Mouse (Mus musculus): Measurements from ENCODE around the gene Dcaf6.
"Not testable (repeated sequence)": the region's sequence is repeated elsewhere in the genome, so short reads cannot be mapped to it uniquely, and the experiment has no call there.

Gene Dcaf6

DNA sequence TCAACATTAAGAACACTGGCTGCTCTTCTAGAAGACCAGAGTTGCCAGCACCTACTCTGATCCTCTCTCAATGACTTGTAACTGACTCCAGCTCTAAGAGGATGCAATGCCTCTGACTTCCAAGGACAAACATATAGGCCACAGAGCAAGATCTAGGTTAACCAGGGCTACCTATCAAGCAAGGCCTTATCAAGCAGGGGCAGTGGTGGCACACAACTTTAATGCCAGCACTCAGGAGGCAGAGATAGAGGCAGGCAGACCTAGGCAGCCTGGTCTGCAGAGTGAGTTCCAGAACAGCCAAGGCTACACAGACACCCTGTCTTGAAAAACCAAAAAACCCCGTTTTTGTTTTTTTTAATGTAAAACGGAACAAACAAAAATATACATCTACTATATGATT is 34.0 kb downstream of the Dcaf6 start:
- DNase-seq (ENCODE audit: extremely low spot score, low spot score), result no peak

DNA sequence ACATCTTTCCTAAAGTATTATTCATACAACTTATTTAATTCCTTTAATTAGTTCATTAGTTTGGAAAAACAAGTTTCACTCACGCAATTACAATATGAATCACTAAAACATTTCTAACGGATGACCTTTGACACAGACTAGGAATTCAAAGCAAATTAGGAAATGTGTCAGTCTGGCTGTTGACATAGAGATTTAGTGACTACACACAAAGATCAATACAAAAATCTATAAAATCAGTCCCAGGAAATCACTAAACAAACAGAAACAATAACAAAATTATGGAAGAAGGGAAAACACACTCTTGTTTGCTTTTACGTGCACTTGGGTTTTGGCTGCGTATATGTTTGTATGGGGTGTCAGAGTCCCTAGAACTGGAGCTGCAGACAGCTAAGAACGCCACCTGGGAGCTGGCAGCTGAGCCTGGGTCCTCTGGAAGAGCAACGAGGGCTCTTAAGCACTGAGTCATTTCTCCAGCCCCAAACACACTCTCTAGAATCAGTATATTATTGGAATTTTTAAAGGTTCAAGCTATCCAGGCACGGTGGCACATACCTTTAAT is 38.8 kb downstream of the Dcaf6 start:
- no peak for DNase-seq (ENCODE audit: extremely low spot score, low spot score)

DNA sequence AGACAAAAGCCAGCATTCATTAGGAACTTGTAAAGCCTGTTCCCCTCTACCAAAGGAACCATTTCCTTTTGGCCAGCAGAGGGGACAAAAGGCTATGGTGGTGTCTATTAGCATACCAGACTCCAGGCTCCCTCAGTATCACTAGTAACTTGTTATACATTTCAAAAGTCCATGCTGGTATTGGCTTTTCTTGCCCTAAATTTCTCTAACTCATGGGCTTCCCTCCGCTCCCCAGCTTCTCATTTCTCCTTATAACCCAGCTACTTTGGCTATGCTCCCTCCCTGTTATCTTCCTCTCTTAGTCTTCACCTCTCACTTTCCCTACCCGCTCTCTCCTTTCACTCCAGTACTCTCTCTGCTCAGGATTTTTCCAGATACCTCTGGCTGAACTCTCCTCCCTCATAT is 63.9 kb downstream of the Dcaf6 start:
- no peak for DNase-seq (ENCODE audit: extremely low spot score, low spot score)

DNA sequence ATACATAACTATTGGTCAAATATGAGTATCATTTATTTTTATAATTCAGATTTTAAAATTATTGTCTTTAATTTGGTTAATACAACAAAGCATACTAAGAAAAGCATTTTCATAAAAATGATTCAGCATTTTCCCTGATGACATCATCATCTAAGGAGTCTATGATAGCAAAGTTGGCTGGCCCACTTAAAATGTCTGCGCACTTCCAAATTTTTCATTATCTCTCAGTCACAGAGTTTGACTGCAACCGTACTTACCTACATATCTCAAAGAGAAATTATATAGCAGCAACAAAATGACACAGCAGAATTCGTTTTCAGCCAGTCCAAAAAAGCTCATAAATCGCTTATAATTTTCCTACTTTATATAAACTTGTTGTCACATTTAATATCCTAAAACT is 64.3 kb downstream of the Dcaf6 start:
- DNase-seq (ENCODE audit: extremely low spot score, low spot score), result no peak

DNA sequence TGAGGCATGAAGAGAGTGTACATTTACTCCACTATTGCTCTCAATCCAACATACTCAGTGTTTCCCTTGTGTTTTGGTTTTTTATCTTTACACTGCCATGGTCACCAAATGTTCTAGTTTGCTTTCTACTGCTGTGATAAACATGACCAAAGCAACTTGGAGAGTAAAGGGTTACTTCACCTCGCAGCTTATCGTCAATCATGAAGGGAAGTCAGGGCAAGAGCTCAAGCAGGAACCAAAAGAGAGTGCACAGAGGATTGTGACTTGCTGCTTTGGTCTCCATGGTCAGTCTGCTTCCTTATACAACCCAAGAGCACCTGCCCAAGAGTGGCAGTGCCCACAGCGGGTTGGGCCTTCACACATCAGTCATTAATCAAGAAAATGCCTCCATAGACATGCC is 65.4 kb downstream of the Dcaf6 start:
- no peak for DNase-seq (ENCODE audit: extremely low spot score, low spot score)

DNA sequence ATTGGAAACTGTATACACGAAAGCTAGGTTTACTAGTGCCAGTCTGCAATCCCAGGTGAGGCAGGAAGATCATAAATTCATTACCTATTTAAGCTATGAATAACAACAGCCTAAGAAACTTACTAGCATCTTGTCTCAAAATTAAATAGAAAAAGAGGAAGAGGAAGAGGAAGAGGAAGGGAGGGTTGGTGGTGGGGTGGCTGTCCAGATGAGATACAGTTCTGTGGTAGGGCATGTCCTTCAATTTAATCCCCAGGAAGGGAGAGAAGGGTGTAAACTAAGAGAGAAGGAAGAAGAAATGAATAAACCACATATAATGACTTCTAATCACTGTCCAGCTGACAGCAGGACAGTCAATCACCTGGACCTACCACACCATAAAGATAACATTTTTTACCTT is 67.2 kb downstream of the Dcaf6 start:
- no peak for DNase-seq (ENCODE audit: extremely low spot score, low spot score)

DNA sequence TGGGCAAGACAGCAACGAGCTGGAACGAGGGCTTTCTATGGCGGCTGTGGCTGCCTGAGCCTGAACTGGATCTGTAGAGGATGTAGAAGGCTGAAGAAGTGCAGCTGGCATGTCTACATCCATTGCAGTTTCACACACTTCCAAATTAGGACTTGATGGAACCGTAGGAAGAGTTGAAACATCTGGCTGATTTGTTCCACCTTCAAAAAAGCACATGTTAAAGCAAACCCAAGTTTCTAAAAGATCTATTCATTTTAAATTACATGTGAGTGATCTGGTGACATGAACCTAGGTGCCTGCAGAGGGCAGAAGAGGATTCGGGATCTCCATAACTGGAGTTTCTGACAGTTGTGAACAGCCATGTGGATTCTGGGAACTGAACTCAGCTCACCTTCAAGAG is 71.6 kb downstream of the Dcaf6 start:
- DNase-seq (ENCODE audit: extremely low spot score, low spot score), result no peak

DNA sequence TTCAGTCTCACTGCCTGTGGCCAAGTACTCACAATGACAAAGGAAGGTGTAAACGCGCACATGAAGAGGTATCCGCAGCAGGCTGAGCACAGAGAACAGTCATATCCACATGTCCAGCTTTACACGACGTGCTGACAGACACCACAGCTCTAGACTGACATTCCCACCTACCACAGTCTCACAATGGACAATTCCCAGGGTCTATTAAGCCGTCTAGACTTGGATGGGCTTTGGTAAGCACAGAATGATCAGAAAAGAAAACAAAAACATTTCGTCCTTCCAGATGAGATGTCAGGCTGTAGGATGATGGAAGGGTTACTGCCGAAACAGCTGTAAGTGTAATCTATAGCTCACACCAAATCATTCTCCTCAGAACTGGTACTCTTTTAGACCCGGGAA is 73.8 kb downstream of the Dcaf6 start:
- DNase-seq (ENCODE audit: extremely low spot score, low spot score), result no peak

DNA sequence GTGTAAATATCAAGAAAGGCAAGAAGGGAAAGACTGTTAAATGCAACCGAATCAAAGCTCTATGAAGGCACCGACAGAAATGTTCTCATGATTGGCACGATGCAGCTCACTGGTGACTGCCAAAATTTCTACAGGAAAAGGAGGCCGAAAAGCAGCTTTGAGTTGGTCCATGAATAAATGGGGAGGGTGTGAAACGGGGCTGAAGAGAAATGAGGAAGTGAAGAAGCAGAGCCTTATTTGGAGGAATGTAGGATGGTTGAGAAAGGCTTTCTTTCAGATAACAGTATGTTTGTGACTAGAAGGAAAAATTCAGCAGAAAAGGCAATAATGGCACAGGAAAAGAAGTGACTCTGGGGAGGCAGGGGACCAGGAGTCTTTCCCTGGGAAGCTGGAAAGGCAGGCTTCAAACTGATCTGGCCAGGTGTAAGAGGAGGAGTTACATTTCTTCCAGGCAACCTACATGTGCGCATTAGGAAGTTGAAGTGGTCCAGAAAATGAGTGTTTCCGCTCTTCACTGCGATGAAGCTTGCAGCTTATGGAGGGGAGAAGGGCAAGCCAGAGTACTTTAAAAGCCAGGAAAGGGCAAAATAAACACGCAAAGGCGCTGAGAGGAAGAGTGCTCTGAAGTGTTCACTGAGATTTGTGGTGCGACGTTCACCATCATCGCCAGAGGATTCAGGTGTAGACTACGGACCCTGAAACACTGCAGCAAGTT is 74.3 kb downstream of the Dcaf6 start:
- DNase-seq (ENCODE audit: extremely low spot score, low spot score), result no peak

DNA sequence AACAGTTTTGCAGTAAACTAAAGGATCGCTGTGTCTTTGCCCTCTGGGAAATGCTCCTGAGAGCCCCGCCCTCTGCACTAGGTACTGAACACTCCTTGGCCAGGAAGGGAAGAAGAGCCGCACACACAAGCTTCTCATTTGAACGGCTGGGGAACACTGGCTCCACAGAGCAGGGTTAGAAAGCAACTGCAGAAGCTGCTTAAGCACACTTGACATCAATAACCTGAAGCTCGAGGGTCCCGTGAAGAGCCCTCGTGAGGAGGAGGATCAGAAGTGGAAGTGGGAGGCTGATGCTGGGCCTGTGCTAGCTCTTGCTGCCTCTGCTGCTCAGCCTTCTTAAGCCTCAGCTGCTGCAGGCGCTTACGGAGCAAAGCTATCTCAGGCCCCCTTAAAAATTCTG is 86.4 kb downstream of the Dcaf6 start:
- DNase-seq (ENCODE audit: extremely low spot score, low spot score), result no peak

DNA sequence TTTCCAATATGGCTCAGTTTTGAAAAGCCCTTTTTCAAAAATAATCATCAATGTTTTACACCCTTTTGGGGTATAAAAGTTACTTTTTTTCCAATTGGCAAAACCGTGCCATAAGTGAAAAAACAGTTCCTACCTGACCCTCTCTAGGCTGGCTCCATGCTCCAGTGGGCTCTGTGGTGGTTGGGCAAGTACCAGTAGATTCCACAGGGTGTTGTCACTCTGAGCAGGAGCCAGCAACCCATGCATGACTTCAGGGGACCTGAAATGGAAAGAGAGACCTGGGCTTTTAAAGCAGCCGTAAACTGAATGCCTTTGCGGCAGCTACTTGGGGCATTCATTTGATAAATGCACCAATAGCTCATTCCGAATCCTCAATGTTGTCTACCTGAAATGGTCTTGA is 89.3 kb downstream of the Dcaf6 start:
- DNase-seq (ENCODE audit: extremely low spot score, low spot score), result no peak

DNA sequence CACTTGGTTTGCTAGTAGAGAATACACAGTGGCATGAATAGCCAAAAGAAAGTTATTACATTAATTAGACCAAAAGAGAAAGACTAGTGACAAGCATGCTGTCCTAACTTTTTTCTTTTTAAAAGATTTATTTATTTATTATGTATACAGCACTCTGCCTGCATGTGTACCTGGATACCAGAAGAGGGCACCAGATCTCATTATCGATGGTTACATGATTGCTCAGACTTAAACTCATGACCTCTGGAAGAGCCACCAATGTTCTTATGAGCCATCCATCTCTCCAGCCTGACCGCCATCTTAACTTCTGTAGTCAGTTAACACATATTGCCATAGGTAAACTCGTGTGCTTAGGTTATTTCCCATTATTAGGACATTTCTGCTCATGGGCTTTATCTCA is 95.2 kb downstream of the Dcaf6 start:
- DNase-seq (ENCODE audit: extremely low spot score, low spot score), result no peak

DNA sequence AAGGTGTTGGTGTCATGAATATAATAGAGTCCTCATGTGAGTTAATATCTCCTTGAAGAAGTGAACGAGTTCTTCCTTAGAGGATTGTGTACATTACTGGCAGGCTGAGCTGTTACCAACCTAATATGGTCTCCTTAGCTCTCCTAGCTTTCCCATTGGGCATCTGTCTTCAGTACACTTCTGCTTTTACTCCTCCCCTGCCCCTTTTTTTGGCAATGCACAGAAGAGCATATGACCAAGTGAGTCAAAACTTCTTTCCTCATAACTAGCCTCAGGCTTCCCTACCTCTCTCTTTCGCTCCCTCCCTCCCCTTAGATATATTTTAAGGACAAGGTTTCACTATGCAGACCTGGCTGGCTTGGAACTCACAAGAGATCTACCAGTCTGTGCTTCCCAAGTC is 97.0 kb downstream of the Dcaf6 start:
- DNase-seq (ENCODE audit: extremely low spot score, low spot score), result no peak

DNA sequence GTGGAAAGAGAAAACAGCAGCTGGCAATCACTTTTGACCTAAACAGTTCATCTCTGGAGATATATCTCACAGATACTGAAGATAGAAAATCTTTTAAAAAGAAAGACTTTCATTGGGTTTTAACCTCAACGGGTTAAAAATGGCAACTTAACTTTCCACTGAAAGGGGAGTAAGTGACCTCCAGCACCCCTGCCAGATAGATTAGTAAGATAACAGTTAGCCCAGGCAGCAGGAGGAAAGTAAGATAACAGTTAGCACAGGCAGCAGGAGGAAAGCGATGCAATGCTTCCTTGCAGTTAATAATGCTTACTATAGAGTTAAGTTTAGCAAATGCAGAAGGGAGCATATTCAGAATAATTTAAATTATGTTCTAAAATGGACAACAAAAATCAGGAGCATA is 103.9 kb downstream of the Dcaf6 start:
- no peak for DNase-seq (ENCODE audit: extremely low spot score, low spot score)

DNA sequence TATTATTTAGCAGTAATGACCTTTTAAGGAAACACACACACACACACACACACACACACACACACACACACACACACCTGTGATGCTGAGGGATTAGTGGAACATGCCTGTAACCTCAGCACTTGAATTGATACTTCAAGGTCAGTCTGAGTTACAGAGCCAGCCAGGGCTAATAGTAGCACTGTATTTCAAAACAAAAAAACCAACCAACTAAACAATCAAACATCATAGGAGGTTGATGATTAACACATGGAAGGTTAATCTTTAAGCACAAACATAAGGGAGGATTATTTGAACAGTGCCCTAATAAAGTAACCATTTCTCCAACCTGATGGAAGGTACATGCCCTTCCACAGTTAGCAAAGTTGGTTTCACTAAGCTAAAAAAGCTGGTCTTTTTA is 111.6 kb downstream of the Dcaf6 start:
- no peak for DNase-seq (ENCODE audit: extremely low spot score, low spot score)

DNA sequence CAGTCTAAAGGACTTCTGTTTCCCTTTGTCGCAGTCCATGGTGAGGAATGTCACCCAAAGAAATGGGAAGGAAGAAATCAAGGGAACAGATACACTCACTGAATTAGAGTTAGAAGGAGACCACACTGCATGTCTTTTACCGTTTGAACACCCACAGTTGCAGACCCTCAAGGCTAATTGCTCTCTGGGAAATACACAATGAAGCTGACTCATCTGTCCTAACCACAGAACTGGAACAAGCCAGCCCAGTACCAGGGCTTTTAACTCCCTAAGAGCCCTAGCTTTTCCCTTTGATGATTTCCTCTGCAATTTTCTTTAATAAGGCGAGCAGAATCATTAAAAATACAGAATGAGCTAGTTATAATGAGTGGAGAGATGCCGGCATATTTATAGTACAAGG is 115.8 kb downstream of the Dcaf6 start:
- DNase-seq (ENCODE audit: extremely low spot score, low spot score), result no peak

DNA sequence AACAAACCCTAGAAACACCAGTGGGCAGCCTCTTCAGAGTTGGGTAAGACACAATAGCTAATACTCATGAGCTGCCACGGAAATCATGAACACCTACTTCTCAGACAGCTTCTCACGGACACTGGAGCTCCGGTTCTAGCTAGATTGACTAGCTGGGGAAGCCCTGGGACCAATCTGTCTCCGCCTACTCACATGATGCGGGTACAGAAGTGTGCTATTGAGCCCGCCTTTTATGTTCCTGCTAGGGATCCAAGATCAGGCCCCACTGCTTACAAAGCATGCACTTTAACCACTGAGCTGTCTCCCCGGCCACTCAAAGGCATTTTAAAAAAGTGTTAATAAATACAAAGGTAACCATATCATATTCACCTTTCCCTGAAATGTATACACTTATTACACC is 118.1 kb downstream of the Dcaf6 start:
- DNase-seq (ENCODE audit: extremely low spot score, low spot score), result no peak

DNA sequence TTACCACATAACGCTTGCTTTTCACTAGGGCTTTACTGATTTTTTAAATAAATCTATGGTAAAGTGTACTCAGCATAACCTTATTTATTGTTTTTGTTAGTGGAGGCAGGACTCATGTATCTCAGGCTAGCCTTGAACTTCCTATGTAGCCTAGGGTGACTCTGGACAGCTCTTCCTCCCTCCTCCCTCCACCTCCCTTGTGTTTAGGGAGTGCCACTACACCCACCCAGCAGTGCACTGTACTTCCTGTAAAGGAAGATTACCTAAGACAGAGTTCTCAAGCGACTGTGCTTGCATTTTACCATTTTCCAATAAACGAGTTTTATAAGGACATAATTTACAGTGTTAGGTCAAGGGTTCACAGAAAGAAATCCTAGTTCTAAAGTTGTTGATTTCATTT is 127.5 kb downstream of the Dcaf6 start:
- no peak for DNase-seq (ENCODE audit: extremely low spot score, low spot score)

DNA sequence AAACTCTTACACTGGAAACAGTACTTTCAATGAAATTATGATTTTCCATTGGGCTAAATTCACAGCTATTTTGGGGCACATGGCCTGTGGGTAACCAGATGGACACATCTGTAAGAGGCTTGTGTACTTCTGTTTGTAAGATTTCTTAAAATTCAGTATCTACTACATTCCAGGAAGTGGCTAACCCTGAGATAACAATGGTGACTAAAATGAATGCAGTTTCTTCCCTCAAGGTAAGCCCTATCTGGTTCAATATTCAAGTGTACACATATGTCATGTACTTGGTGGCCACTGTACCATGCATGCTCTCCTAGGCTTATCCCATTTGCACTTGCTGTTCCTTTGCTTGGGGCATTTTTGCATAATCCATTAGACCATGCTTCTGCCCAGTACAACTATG is 129.4 kb downstream of the Dcaf6 start:
- no peak for DNase-seq (ENCODE audit: extremely low spot score, low spot score)

DNA sequence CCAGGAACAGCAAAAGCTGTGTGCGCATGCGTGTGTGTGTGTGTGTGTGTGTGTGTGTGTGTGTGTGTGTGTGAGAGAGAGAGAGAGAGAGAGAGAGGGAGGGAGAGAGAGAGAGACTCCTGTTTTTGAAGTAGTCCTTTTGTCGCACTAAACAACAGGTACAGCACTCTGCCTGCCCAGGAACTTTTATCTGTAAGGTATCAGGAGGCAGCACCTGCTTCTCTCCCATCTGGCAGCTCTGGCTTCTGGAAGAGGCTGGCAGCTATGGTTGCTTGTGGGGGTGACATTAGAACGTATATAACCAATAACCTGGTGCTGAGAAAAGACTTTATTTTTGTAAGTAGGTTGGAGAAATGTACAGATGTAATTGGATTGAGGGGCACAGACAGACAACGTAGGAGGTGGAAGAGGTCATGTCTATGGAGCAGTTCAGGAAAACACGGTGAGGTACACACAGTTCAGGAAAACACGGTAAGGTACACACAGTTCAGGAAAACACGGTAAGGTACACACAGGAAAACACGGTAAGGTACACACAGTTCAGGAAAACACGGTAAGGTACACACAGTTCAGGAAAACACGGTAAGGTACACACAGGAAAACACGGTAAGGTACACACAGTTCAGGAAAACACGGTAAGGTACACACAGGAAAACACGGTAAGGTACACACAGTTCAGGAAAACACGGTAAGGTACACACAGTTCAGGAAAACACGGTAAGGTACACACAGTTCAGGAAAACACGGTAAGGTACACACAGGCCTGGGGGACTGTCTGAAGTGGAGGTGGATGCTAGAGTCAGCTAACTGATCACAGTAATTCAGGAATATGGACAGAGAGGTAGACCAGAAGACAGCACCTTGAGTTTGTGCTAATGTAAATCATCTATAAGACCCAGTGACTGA is 131.6 kb downstream of the Dcaf6 start:
- DNase-seq (ENCODE audit: extremely low spot score, low spot score), result not testable (repeated sequence)

DNA sequence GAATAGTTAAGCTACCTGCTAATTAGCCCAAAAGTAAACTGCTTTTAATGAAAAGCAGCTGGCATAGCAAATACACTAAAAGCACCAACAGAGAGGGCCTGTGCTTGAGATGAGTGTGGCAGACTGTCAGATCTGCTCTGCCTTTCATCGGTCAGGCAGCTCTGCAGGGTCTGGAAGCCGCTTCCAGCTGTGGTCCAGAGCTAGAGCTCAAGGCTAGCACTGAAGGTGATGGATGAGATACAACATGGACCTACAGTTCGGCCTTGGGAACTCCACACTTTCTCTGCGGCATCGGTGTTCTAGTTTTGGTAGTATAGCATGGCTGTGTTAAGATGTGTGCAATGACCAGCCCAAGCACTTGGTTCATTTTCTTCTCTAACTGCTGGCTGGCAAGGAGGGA is 132.4 kb downstream of the Dcaf6 start:
- DNase-seq (ENCODE audit: extremely low spot score, low spot score), result no peak

DNA sequence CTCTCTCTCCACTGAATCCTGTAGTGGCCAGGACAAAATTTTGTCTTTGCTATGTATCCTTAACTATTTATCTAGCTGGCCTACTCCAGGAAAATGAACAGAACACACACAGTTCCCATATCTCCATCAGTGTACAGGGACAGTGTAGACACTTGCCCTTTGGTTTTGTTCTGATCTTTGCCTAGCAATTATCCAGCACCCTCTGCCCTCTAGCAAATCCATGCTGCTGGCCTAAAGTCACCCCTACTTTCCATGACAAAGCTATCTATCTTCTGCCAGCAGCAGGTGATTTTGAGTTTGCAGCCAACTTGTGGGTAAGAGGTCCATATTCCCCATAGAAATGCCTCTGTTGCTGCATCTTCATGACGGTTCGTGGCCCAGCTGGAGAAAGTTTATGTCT is 132.9 kb downstream of the Dcaf6 start:
- DNase-seq (ENCODE audit: extremely low spot score, low spot score), result no peak

DNA sequence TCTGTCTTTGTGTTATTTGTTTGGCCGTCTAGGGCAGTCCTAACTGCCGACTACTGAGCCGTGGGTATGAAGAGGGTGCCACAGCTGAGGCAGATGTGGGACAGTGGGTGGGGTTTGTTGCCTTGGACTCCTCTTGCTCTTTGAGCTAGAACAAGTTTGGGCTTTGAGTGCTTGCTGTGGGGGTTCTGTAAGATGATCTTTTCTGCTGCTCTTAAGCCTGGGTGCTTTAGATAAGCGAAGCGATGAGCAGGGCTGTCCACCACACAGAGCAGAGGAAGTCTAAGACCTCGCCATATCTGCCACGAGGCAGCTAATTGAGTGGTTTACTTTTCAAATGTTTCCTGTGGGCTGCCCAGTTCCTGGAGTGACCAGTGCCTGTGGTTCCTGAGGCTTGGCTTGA is 137.3 kb downstream of the Dcaf6 start:
- no peak for DNase-seq (ENCODE audit: extremely low spot score, low spot score)
